Mouse (Mus musculus): ENCODE measurements around the gene Cxadr. TPM values are rescaled to one million over a fixed set of nuclear protein-coding genes. Genes with fewer than 3 reads are reported as not detected.
"Not testable (repeated sequence)": the region's sequence is repeated elsewhere in the genome, so short reads cannot be mapped to it uniquely, and the experiment has no call there.

Gene Cxadr
- total and polyA plus RNA-seq, 2 experiments from 2014 or later, result 133 to 272 TPM

- H3K4me3 ChIP-seq (ENCODE audit: low read length), result no peak overlapping the region
- H3K9ac ChIP-seq (replicated peaks; ENCODE audit: low read length), result no peak overlapping the region
- H3K36me3 ChIP-seq (ENCODE audit: insufficient read depth, low read length), result no peaks in the 10 kb centered on the region
- no peaks in the 10 kb centered on the region for H3K4me1 ChIP-seq (ENCODE audit: insufficient read depth, low read length)
- H3K4me2 ChIP-seq (ENCODE audit: low read depth, low read length), result no peak overlapping the region
- peak; percentile 42 for TF ChIP-seq CTCF (IDR thresholded peaks at IDR 0.05; ENCODE audit: low read depth)
- no peaks in the 10 kb centered on the region for H3K27me3 ChIP-seq (ENCODE audit: insufficient read depth, low read length)
- DNase-seq (ENCODE audit: low spot score) (no peak), ATAC-seq (no peak)
- no peaks in the 10 kb centered on the region for H3K9me3 ChIP-seq (ENCODE audit: low read length)
- WGBS, result 93% methylated on average over 3 of the region's 3 CpGs
- no peak overlapping the region for H3K27ac ChIP-seq
These were observed 56.5 kb downstream of the Cxadr start for GRCm38 (mm10) chr16:78357757-78358156.

DNA sequence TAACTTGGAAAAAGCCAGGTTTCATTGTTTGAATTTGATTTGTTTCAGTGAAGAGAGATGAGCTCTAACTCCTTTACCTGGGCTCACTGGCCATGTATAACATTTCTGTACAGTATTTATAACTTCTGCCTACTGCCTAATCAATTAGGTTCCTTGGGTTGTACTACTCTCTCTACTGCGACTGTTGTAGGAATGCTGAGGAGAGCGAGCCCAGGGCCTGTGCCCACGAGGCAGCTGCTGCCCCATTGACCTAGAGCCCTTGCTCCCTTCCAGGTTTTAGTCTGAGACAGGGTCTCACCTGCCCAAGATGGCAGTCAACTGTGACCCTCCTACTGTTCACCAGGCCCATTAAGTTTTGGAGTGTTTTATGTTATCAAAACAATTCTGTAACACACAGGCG, 60.2 kb downstream of the Cxadr start:
- H3K27me3 ChIP-seq (ENCODE audit: insufficient read depth, low read length), result no peaks in the 10 kb centered on the region
- H3K4me3 ChIP-seq (ENCODE audit: low read length), result no peak overlapping the region
- no peaks in the 10 kb centered on the region for H3K36me3 ChIP-seq (ENCODE audit: insufficient read depth, low read length)
- ATAC-seq, result no peak
- no peak overlapping the region for H3K27ac ChIP-seq
- DNase-seq (ENCODE audit: low spot score), result no peak
- H3K4me2 ChIP-seq (ENCODE audit: low read depth, low read length), result no peak overlapping the region
- H3K9me3 ChIP-seq (ENCODE audit: low read length), result no peaks in the 10 kb centered on the region
- no peak overlapping the region for H3K9ac ChIP-seq (replicated peaks; ENCODE audit: low read length)
- TF ChIP-seq CTCF (IDR thresholded peaks at IDR 0.05; ENCODE audit: low read depth), result no peak
- H3K4me1 ChIP-seq (ENCODE audit: insufficient read depth, low read length), result no peaks in the 10 kb centered on the region
- whole genome bisulfite sequencing, result 92% methylated on average over 4 of the region's 4 CpGs

DNA sequence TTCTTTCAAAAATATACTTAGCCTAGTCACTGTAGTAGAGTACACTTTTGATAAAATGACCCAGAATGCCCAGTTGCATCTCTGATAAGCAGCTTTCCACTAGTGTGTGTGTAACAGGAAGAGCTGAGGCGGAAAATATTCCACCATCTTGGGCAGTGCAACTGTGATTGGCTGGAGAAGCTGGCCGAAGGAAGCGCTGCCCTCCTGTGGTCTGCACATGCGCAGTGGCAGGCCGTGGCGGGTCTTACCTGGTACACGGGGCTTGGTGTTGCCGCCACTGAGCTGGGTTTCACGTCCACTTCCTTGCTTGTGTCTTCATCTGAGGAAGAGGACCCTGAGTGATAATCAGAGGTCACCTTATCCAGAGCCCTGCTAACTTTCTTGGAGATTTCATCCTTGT, 63.3 kb downstream of the Cxadr start:
- H3K9ac ChIP-seq (replicated peaks; ENCODE audit: low read length); H3K27me3 ChIP-seq (ENCODE audit: insufficient read depth, low read length); H3K27ac ChIP-seq; ATAC-seq; H3K36me3 ChIP-seq (ENCODE audit: insufficient read depth, low read length); DNase-seq (ENCODE audit: low spot score); H3K9me3 ChIP-seq (ENCODE audit: low read length); H3K4me1 ChIP-seq (ENCODE audit: insufficient read depth, low read length); H3K4me3 ChIP-seq (ENCODE audit: low read length); H3K4me2 ChIP-seq (ENCODE audit: low read depth, low read length): not testable (repeated sequence)
- WGBS, result 95% methylated on average over 9 of the region's 9 CpGs

GRCm38 (mm10) chr16:78371491-78372046, 70.3 kb downstream of the Cxadr start:
- no peak overlapping the region for H3K4me2 ChIP-seq (ENCODE audit: low read depth, low read length)

GRCm38 (mm10) chr16:78372786-78373185, 71.5 kb downstream of the Cxadr start:
- 0 out of 2 replicates have a peak, but pooled peaks cover 3% of the 10 kb centered on the region for H3K4me1 ChIP-seq (ENCODE audit: insufficient read depth, low read length)
- no peak overlapping the region for H3K27ac ChIP-seq
- no peak overlapping the region for H3K4me3 ChIP-seq (ENCODE audit: low read length)
- TF ChIP-seq CTCF (IDR thresholded peaks at IDR 0.05; ENCODE audit: low read depth), result no peak
- H3K9ac ChIP-seq (replicated peaks; ENCODE audit: low read length), result no peak overlapping the region
- no peak for DNase-seq (ENCODE audit: low spot score)
- H3K9me3 ChIP-seq (ENCODE audit: low read length), result no peaks in the 10 kb centered on the region
- no peak overlapping the region for H3K4me2 ChIP-seq (ENCODE audit: low read depth, low read length)
- 93% methylated on average over 5 of the region's 5 CpGs for WGBS
- H3K36me3 ChIP-seq (ENCODE audit: insufficient read depth, low read length), result no peaks in the 10 kb centered on the region
- no peak for ATAC-seq
- no peaks in the 10 kb centered on the region for H3K27me3 ChIP-seq (ENCODE audit: insufficient read depth, low read length)

More at GRCm38 (mm10) chr16:78371491-78372046, 70.3 kb downstream of the Cxadr start:
- Histone ChIP-seq H3K4me1 (ENCODE audit: insufficient read depth, low read length) (0 out of 2 replicates have a peak, but pooled peaks cover 3% of the 10 kb centered on the region), H3K4me3 (ENCODE audit: low read length) (no peak overlapping the region), H3K9me3 (ENCODE audit: low read length) (no peaks in the 10 kb centered on the region), H3K27ac (no peak overlapping the region), H3K27me3 (ENCODE audit: insufficient read depth, low read length) (no peaks in the 10 kb centered on the region), H3K36me3 (ENCODE audit: insufficient read depth, low read length) (no peaks in the 10 kb centered on the region), H3K9ac (replicated peaks; ENCODE audit: low read length) (no peak overlapping the region)
- no peak for TF ChIP-seq CTCF (IDR thresholded peaks at IDR 0.05; ENCODE audit: low read depth)
- no peak for DNase-seq (ENCODE audit: low spot score)
- ATAC-seq, result no peak
- WGBS, result 78% methylated on average over 7 of the region's 7 CpGs

DNA sequence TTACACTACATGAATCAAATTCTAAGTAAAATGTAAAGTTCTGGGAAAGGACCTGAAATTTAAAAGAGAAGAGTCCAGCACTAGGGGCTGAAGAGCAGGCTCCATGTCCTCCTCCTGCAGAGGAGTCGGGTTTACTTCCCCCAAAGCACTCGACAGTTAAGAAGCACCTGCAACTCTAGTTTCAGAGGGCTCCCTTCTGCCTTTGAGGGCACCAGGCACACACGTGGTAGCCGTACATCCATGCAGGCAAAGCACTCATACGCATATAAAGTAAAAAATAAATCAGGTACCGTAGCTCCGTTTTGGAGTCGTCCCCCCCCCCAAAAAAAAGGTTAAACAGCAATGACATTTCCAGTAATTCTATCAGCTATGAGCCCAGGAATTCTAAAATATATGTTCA, 72.5 kb downstream of the Cxadr start:
- Histone ChIP-seq H3K4me3 (ENCODE audit: low read length) (no peak overlapping the region), H3K4me1 (ENCODE audit: insufficient read depth, low read length) (0 out of 2 replicates have a peak, but pooled peaks cover 3% of the 10 kb centered on the region), H3K9ac (replicated peaks; ENCODE audit: low read length) (no peak overlapping the region), H3K4me2 (ENCODE audit: low read depth, low read length) (no peak overlapping the region), H3K27me3 (ENCODE audit: insufficient read depth, low read length) (no peaks in the 10 kb centered on the region), H3K27ac (no peak overlapping the region), H3K9me3 (ENCODE audit: low read length) (no peaks in the 10 kb centered on the region), H3K36me3 (ENCODE audit: insufficient read depth, low read length) (no peaks in the 10 kb centered on the region)
- DNase-seq (ENCODE audit: low spot score), result no peak
- 80% methylated on average over 8 of the region's 8 CpGs for WGBS
- ATAC-seq, result no peak
- no peak for TF ChIP-seq CTCF (IDR thresholded peaks at IDR 0.05; ENCODE audit: low read depth)

DNA sequence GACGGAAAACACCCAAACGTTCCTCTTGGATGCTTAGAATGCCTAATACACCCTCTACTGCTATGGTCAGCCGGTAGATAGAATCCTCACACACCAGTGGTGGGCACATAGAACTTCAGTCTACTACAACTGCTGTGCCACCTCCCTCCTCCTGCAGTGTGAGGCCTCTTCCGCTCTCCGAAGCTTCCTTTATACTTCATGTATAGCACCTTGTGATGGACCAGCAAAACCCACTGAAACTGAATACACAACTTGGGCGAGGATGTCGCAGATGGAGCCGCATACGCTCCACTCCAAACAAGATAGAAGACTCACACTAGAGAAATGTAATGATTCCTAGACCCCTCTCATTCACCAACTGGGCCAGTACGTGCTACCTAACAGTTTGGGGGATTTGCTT, 73.9 kb downstream of the Cxadr start:
- ATAC-seq (no peak), DNase-seq (ENCODE audit: low spot score) (peak; percentile 23)
- 50% methylated on average over 10 of the region's 10 CpGs for WGBS
- peak overlapping the region; percentile 78 for H3K4me2 ChIP-seq (ENCODE audit: low read depth, low read length)
- 0 out of 2 replicates have a peak, but pooled peaks cover 3% of the 10 kb centered on the region for H3K4me1 ChIP-seq (ENCODE audit: insufficient read depth, low read length)
- H3K27me3 ChIP-seq (ENCODE audit: insufficient read depth, low read length), result no peaks in the 10 kb centered on the region
- 0 out of 2 replicates have a peak, but pooled peaks have one; percentile 5 for TF ChIP-seq CTCF (IDR thresholded peaks at IDR 0.05; ENCODE audit: low read depth)
- no peak overlapping the region for H3K27ac ChIP-seq
- no peak overlapping the region; the same call in 1 of the 2 replicates for H3K9ac ChIP-seq (replicated peaks; ENCODE audit: low read length)
- no peaks in the 10 kb centered on the region for H3K9me3 ChIP-seq (ENCODE audit: low read length)
- peak overlapping the region; percentile 88 for H3K4me3 ChIP-seq (ENCODE audit: low read length)
- no peaks in the 10 kb centered on the region for H3K36me3 ChIP-seq (ENCODE audit: insufficient read depth, low read length)

Measured in hindbrain, postnatal 0 days (tissue).